Mouse (Mus musculus): ENCODE data around the gene Gm10563.

- no peak for TF ChIP-seq POLR2A (IDR thresholded peaks at IDR 0.05; ENCODE audit: insufficient read length, low read depth)
- no peak for TF ChIP-seq E2F4 (IDR thresholded peaks at IDR 0.05; ENCODE audit: insufficient read depth)
- no peak for TF ChIP-seq USF1 (IDR thresholded peaks at IDR 0.05; ENCODE audit: low read depth)
- TF ChIP-seq POLR2AphosphoS2 (IDR thresholded peaks at IDR 0.05; ENCODE audit: insufficient read length, low read depth): no peak
These were observed 24.4 kb upstream of the Gm10563 start for GRCm38 (mm10) chr4:155669598-155670075.
